Mouse (Mus musculus) neural tube, embryonic 10.5 days (tissue): ENCODE data around the gene Hist1h2af.

Source experiments
- DNase-seq: peaks from one replicate; pipeline ENCODE4 v3.0.0-alpha.2; 2017; ENCODE audit warnings: low spot score; ENCODE audit errors: extremely low spot score

Hist1h2af gene

DNA sequence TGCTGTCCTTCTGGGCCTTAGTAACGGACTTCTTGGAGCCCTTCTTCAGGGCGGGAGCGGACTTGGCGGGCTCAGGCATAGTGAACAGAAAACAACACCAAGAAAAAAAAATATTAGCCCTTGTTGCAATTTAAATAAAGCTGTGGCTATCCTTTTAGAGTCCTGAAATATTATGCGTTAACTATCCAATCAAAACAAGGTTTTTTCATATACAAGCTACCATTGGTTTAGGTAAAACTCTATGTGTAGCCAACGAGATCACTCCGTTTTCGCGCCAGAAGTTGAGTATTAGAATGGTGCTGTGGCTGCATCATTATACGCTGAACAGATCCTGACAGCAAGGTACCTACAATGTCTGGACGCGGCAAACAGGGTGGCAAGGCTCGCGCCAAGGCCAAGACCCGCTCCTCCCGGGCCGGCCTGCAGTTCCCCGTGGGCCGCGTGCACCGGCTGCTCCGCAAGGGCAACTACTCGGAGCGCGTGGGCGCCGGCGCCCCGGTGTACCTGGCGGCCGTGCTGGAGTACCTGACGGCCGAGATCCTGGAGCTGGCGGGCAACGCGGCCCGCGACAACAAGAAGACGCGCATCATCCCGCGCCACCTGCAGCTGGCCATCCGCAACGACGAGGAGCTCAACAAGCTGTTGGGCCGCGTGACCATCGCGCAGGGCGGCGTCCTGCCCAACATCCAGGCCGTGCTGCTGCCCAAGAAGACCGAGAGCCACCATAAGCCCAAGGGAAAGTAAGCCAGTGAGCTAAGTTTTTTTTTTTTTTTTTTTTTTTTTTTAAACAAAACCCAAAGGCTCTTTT, at the start of gene Hist1h2af:
Gene Hist1h2af, plus strand, starts transcription at position 347 of the 808 bp plus-strand sequence.
- DNase-seq, result peak; percentile 79

DNA sequence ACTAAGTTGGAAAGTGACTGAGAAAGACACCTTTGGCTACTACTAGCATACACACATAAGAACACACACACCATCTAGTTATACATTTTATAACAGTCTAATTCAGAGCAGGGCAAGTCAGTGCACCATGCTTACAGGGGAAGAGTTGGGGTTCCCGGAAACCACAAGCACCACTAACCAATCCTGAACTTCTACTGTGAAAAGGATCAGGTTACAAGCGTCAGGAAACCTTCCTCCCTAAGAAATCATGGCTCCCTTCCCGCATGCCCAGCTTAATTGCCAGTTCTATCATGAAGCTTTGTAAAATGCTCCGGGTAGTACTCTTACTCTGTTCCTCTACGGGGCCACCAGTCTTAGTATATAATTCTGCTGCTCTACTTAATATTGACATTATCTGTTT, 48.4 kb upstream of the Hist1h2af start:
- DNase-seq, result no peak

DNA sequence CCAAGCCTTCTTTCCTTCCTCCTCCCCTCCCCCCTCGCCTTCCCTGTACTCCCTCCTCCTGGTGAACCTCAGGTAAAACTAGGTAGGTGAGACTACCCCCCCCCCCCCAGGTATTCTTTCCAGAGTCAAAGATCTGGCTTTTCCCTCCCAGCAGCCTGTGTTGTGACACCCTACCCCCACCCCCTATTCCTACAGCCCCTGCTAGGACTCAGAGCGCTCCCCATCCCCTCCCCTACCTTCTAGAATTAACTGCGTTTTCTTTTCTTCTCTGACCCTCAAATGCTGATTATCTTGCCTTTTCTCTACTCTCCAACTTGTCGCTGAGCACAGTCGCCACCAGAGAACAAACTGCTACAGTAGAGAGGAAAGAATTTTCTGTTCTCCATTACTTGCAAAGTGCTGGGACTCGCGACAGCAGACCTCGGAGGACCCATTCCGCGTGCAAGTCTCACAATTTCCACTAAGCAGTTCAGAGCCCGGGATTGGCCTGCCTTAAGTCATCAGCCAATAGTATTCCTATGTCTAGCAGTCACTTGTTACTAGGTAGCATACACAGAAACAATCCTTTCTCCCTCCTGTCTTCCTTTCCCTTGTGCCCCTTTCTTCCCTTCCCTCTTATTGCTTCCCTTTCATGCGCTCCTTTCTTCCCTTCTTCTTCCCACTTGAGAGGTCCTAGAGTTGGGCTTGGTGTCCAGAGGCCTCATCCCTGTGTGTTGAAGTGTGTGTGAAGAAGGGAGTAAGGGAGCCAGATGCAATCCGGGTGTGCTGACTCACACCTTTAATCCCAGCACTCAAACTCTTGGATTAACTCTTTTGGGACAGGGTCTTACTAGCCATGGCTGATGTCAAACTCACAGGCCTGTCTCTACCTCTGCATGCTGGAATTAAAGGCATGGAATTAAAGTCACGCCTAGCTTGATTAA, 45.0 kb upstream of the Hist1h2af start, which contains the start of gene Btn2a2:
Gene Btn2a2, minus strand, starts transcription at position 458 of the 923 bp plus-strand sequence.
- DNase-seq, result no peak

DNA sequence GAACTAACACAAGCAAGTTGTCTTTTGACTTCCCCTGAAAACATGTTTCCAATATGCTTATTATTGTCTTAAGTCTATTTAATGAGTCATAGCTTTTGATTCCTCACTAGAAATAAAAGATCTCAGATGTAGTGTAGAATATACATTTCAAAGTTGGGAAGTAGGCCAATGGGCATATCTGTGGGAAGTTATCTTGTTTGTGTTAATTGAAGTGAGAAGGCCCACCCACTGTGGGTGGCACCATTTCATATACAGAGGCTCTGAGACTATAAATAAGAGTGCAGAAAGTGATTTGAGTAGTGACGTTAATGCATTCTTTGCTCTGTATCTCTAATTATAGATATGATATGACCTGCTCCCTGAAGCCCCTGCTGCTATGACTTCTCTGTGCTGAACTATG, 42.8 kb upstream of the Hist1h2af start:
- DNase-seq, result no peak

DNA sequence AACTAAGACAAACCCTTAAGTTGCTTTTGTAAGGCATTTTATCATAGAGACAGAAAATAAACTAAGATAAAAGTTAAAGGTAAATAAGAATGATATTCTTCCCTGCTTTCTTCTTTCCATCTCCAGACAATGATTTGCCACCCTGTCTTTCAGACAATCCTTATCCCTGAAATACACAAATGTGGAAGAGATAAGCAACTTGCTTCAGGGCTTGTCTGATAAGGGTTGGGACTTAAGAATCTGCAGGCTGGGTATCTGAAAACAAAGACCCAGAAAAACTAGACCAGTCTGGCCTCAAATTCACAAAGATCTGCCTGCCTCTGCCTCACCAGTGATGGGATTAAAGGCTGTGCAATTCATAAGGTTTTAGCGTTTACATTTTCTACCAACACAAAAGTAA, 42.4 kb upstream of the Hist1h2af start:
- DNase-seq, result no peak

DNA sequence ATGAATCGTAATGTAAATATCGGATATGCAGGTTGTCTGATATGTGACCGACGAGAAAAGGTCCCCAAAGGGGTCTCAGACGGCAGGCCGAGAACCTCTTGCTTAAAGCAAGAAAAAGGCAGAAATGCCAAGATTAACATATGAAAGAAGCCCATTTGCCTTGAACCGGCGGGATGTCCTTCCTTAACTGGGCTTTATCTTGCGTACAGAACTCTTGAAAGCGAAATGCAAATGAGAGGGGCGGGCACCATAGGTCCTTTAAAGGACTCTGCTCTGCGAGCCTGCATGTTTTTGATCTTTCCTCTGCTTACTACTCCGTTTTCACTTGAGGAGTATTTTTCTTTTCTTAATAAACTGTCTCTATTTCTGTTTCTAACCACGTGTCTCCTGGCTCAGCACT, 41.7 kb upstream of the Hist1h2af start:
- no peak for DNase-seq

DNA sequence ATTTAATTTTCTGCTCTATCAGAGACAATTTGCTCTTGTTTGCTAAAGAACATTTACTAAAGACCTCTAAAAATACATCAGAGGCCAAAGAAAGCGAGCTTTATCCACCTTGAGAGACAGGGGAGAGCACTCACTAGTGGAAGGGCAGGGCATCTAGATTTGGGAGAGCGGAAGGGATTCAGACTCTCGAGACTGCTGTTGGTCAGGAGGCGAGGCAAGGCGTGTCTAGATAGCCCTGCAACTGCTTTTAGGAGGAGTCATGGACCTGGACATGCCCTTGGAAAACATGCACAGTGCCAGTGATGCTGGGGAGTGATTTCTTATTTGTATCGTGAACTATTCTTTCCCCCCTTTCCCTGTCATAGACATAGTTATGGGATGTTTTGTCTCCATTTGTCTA, 38.2 kb upstream of the Hist1h2af start:
- DNase-seq, result no peak

DNA sequence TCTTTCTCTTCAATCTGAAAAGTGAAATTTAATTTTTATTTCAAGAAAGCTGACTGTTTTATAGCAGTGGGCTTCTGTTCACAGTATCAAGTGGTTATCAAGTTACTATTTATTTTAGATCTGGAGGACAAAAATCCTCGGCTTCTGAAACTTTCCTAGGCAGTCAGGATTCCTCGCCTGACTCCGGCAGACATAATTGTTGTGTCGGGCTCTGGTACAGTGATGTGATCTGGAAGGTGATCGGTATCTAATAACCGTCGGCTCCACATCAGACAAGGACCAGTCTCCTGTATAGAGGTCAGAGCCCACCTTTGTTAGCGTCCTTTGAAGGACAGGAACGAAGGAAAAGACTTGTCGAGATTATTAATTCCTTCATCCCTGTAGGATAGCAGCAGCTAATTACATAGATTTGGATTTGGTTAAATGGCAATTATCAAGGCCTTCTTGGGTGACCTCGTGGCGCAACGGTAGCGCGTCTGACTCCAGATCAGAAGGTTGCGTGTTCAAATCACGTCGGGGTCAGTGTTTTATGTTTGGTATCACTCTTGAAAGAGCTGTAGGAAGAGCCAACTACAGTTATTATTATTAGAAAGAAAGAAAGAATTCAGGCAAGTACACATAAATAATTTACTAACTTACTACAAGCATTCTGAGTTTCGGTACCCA, 35.9 kb upstream of the Hist1h2af start:
- peak; percentile 70 for DNase-seq

DNA sequence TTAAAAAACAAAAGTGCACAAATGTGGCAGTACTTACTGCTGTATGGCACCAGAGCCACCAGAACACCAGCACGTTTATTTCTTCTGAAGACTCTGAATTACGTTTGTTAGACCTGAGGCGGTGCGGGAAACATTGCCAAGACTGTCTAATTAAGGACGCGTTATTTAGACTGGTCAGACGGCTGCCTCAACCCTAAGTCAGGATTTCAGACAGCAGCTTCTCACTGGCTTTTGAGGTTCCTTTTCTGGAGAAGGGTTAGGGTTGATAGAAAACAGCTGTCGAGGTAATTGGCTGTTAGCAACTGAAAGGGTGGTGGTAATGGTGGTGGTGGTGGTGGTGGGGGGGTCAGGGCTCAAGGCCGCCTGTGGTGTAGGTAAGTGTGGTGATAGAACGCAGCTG, 35.1 kb upstream of the Hist1h2af start:
- peak; percentile 40 for DNase-seq

DNA sequence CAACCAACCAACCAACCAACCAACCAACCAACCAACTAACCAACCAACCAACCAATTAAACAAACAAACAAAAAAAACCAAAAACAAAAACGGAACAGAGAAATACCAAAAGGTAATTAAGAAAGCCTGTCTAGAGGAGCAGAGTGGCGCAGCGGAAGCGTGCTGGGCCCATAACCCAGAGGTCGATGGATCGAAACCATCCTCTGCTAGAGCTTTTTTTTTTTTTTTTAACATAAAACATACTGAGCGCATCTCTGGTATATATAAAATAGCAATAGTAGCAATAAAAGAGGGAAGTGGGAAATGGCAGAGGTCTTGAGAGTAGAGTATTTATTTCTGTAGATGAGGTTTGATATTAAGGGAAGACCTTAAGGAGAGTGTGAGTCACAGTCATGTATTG, 33.8 kb upstream of the Hist1h2af start:
- peak; percentile 20 for DNase-seq

DNA sequence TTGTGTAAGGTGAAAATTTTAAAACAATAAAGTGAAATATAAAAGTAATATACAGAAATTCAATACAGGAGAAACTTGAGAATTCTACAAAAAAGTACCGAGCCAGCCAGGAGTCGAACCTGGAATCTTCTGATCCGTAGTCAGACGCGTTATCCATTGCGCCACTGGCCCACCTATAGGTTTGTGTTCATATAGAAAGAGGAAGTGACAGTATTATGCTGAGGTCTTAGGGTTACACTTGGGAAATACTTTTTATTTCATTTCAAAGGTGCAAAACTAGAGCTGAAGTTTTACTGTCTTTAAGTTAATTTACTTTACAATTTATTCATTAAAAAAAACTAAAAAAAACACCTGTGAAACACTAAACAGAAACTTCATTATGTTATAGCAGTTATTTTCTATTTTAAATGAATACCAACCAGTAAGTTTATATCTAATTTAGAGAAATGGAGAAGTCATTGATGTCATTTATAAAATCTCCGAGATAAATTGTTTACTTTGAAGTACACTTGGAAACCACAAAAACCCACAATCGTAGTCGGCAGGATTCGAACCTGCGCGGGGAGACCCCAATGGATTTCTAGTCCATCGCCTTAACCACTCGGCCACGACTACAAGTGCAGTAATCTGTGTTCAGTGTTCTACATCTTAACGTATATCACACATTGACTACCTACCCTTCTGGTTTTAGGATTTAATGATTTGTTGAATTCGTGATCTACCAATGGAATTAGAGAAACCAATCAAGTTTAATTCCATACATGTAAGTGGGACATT, 33.1 kb upstream of the Hist1h2af start:
- DNase-seq, result peak; percentile 84

DNA sequence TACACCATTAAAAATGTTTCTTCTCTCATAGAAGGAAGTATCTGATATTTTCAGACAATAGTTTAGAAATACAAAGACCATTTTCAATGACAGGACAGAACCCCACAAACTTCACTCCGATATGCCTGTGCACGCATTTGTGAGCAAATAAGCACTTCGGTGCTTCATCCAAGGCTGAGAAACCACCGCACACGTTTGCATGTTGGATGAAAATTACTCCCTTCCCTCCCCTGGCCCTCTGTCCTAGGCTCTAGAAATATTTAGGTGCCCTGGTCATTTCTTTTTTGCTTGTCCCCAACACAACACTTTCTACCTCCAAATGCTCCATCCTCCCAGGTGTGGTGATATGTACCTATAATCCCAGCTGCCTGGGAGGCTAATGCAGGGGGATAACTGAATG, 32.2 kb upstream of the Hist1h2af start:
- no peak for DNase-seq

DNA sequence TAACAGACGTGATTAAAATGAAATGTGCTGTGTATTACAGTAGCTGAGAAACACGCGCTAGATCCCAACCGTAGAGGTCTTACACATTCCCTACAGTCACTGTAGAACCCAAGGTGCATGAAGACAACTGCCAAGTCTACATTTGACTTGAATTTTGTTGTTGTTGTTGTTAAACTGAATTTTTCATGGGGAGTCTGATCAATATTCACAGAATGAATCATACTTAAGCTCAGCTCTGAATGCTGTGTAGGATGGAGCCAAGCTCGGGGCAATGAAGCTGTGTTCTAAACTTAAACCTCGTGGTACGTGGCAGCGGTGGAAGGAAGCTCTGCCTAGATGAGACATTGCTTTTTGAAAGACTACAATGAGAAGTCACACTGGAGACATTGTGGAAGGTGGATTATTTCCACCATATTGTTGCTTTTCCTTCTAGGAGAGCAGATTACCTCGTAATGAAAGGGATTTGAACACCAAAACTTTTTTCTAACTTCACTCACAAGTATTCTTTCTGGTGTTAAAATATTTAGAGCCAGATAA, 31.6 kb upstream of the Hist1h2af start:
- DNase-seq, result no peak

DNA sequence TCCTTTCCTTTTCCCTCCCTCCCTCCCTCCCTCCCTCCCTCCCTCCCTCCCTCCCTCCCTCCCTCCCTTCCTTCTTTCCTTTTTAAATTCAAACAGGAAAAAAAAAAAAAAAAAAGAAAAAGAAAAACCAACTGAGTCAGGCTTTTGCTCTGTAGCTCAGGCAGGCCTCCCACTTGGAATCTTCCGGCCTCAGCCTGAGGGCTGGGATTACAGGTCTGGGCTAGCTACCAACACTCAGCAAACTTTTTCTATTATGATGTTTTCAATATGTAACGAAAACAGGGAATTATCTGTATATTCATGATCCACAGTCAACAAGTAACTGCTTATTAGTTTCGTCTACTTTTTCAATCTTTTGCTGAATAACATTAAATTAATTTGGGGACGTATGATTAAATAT, 30.8 kb upstream of the Hist1h2af start:
- no peak for DNase-seq

DNA sequence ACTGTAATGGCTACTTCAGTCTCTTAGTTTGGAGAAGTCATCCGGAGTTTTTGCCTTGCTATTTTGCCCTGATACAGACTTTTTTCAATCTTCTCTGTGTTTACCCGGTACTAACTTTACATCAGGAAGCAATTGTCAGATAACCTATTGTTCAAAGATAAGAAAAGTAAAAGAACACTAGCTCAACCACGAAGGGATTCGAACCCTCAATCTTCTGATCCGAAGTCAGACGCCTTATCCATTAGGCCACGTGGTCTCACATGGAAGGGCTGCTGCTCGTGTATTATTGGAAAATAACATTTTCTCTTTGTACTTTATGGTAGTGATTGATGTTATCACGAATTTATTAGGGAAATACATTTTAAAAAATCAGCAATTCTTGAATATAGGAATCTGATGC, 29.9 kb upstream of the Hist1h2af start:
- DNase-seq, result peak; percentile 69

DNA sequence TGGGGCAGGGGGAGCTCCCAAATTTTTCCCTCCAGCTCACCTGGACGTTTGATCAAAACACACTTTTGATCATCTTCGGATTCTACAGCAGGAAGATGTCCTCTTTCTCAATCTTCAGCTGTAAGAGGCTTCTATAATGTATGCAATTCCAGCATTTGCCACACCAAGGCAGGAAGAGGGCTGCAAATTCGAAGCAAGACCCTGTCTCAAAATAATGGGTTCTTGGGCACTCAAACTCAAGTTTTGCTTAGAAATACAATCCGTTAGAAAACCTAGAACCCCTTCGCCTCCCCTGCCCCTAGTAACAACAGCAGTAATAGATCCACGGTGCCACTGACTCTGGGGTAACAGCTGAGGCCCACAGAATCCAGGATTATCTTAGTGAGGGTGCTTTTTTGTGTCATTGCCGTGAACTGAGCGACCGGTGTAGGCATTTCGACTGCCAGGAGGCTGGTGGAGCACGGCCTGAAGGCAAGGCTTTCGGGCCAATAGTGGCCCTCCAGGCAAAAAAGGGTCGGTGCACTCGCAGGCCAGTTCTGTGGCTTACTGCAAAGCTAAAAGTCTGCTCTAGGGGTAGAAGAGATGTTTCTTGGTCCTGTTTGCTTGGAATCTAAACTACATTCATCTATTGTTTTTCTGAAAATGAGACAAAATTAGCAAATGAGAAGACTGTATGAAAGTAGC, 27.9 kb upstream of the Hist1h2af start:
- DNase-seq, result peak; percentile 51

DNA sequence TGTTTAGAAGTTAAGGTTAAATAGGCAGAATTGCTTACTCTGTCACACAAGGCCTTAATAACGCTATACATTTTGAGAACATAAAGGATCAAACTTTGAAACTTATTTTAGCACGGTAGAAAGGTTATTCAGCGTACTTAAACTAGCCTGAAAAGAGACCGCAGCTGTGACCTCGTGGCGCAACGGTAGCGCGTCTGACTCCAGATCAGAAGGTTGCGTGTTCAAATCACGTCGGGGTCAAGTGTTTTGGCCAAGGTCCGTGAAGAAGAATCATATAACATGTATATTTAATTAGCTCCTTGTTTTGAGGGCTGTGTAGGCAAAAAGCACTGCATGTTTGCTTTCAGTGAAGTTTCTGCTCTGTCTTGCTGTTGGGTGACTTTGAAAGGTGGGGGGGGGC, 27.4 kb upstream of the Hist1h2af start:
- peak; percentile 77 for DNase-seq

DNA sequence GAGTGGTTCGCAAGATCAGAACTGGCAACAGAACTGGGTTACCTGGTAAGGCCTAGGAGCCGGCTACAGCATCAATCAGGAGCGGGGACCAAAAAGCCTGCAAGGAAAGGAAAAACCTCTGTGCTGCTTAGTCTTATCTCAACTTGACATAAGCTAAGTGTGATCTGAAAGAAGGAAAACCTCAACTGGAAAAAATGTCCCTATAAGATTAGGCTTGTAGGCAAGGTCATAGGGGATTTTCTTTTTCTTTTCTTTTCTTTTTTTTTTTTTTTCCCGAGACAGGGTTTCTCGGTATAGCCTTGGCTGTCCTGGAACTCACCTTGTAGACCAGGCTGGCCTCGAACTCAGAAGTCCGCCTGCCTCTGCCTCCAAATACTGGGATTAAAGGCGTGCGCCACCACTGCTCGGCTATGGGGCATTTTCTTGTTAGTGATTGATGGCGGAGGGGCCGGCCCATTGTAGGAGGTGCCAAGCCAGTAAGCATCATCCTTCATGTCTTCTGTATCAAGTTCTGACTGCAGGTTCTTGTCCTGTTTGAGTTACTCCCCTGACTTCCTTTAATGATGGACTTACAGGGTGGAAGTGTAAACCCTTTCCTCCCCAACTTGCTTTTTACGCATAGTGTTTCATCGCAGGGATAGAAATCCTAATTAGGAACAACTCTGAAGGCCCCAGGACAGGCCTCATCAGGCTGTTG, 26.7 kb upstream of the Hist1h2af start:
- DNase-seq, result peak; percentile 52

DNA sequence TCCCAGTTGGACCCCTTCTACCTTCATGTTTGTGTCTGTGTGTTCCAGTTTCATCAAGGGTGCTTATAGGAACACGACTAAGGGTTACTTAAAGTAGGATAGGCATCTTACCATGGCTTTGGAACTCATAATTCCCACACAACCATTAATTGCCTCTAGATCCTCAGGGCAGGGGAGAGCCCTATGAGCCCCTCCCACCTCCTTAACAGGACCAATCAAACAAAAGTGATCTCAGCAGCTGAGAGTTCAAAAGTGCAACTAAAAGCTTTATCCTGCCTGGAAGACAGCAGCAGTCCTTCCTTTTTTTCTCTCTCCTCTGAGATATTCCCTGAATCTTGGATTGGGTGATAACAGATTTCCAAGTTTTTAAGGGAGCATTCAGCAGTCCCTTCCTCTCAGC, 23.6 kb upstream of the Hist1h2af start:
- DNase-seq, result no peak

DNA sequence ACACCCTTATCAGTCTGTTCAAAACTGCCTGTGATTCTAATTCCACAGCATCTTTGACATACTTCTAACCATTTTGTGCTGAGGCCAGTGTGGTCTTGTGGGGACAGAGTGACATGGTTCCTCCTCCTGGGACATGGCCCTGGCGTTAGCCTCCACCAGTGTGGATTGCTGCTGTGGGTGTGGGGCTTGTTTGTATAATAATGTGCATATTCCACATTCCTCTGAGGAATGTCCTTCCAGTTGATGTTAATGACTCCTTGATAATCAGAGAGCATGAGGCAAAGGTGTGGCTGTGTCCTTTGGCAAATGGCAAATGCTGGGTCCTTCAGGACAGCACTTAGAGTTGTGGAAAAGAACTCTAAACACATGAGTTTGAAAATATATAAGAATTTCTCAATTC, 20.2 kb upstream of the Hist1h2af start:
- no peak for DNase-seq
